Mouse (Mus musculus) CD8-positive naive resting alpha-beta T cell, adult 2 months (primary cell): ENCODE measurements around the gene Zbtb8b.
"Not testable (repeated sequence)": the region's sequence is repeated elsewhere in the genome, so short reads cannot be mapped to it uniquely, and the experiment has no call there.

ENCODE experiments used
- DNase-seq, 2 experiments: peaks; one replicate each; pipeline ENCODE4 v3.0.0; 2022; ENCODE audit warnings: low read depth in 2 of 2, low spot score in 2 of 2

Zbtb8b gene

DNA sequence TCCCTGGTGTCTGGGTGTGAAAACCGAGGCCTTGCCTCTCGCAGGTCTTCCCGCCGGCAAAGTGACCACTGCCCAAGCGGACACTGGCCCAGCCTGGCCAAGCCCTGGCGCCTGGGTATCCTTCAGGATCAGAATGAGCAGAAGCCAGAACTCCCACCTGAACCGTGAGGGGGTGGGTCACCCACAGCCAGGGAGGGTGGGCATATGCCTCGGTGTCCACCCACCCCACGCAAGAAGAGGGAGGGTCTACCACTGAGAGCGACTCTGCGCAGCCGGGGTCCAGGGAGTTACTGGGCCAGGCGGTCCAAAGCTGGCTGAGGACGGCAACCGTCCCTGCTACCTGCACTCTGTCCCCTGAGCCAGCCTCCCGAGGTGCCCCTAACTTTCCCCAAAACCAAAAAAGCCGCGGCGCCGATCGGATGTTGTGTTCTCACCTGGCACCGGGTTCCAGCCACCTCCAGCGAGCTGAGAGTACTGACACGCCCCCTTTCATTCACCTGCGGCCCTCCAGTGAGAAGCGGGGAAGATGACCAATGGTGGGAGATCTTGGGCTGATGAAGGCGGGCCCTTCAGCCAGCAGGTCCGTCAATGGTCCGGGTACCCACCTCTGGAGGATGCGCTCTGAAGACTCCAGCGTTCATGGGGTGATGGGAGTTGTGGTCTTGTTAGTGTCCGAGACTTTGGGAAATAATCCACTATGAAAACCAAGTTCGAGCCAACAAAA is at the start of gene Zbtb8b:
Gene Zbtb8b (minus strand): TSS at position 514 of the 724 bp plus-strand sequence.
- DNase-seq: no peak

DNA sequence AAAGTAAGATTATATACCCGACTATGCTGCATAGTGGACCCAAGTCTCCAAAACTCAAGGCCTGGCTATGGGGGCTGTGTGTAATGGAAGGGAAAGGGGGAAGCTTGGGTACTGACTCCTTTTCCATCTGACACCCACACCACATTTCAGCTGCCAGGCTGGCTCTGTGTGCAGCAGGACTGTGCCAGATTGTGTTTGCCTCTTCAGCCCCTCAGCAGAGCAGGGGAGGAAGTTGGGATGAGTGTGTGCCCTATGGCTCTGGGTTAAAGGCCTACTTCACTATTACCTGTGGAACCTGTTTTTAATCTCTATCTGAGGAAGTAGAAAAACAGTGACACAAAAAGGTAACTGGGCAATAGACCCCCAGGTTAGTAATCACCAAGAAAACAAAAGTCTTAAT is 40.4 kb upstream of the Zbtb8b start:
- no peak for DNase-seq

DNA sequence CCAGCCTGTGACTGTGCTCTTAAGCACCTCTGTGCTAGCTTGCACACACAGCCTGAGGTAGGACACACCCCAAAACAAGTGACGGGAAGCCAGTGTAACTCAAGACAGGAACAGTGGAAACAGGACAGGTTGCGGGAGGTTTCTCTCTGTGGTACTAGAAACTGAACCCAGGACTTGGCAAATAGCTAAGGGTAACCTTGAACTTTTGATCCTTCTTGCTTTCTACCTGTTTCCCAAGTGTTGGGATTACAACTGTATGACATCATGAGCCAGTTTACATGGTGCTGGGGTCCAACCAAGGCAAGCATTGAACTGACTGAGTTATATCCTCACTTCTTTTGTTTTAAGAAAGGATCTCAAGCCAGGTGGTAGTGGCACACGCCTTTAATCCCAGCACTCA is 39.2 kb upstream of the Zbtb8b start:
- DNase-seq: no peak

DNA sequence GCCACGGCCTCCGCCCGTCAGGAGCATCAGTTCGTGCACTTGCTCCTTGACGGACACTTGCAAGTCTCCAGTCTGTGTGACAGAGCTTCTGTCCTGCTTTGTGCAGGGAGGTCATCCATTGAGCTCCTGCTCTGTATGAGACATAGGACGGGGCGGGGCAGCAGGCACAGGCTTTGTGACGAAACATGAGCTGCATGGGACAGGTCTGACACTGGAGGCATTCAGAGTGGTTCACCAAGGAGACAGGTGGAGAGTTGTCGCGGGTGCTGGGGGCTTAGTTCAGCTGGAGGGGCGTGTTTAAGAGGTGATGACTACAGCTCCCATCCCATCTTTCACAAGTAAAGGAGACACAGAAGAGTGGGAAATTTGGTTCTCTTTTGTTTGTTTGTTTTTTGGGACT is 35.4 kb upstream of the Zbtb8b start:
- no peak for DNase-seq

DNA sequence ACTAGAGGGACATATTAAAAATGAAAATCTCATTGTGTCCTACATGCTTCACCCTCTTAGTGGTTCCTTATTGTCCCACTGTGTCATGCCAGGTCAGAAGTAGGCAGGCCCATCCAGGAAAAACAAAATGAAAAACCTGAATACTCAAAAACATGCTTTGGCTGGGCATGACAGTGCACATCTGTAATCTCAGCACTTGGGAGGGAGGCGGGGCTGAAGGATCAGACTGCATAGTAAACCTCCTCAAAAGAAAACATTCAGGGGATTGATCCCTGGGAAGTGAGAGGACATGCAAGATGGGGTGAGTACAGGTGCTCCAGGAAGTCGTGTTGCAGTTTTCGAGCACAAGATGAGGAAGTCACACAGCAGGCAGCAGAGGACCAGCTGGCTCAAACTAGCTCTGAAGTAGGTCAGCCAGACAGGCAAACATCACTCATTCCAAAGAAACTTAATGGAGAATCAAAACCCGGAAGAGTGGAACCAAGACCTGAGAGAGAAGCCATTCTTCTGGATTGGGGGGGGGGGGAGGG is 23.7 kb upstream of the Zbtb8b start:
- no peak for DNase-seq

DNA sequence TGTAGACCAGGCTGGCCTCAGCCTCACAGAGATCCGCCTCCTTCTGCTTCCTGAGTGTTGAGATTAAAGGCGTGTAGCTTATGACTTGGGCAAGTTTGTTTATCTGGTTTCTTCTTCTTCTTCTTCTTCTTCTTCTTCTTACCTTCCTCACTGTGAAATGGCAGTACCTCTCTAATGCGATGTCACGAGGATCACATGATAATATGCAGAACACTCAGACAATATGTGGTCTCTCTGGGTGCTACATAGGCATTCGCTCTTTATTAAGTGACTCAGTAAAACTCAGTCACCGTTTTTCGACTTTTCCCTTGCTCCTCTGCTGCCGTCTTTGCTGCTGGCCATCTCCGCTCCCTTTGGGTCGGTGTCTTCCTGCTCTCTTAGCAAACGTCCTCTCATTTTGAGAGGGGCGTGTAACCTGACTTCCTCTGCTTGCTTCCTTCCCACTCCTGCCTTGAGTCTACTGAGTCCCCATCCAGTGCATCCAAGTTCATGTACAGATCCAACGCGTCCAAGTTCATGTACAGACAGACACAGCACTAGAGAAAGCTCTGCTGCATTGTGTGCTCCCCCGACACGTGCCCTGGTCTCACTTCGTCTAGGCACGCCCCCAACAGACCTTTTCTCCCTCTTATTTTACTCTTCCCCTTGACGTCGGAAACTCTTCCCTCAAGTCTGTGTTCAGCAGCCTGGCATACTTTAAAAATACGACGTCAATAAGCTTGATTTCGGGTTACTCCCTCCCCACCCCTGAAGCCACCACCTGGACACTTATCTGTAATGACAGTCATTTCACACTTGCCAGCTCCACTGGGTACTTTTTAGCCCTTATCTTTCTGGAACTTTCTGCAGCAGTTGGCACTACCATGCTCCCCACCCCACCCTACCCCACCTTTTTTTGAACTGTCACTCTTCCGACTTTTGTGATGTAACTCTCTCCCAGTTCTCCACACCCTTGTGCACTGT is 22.7 kb upstream of the Zbtb8b start:
- DNase-seq: no peak

DNA sequence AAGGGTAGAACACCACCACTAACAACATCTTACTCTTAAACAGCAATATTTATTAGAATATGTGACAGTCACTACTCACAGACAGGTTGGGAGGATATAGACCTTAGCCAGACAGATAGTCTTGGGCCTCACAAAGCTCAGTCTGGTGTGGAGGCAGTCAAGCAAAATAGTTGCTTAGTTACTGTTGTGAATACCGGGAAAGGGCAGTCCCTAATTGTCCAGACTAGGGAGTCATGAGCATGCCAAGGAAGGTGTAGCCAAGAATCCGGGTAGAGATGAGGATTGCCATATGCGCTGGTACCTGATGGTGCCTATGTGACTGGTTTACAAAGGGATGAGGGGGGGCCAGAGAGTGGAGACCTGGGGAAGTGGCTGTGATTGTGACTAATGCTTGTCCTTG is 21.5 kb upstream of the Zbtb8b start:
- DNase-seq: no peak

DNA sequence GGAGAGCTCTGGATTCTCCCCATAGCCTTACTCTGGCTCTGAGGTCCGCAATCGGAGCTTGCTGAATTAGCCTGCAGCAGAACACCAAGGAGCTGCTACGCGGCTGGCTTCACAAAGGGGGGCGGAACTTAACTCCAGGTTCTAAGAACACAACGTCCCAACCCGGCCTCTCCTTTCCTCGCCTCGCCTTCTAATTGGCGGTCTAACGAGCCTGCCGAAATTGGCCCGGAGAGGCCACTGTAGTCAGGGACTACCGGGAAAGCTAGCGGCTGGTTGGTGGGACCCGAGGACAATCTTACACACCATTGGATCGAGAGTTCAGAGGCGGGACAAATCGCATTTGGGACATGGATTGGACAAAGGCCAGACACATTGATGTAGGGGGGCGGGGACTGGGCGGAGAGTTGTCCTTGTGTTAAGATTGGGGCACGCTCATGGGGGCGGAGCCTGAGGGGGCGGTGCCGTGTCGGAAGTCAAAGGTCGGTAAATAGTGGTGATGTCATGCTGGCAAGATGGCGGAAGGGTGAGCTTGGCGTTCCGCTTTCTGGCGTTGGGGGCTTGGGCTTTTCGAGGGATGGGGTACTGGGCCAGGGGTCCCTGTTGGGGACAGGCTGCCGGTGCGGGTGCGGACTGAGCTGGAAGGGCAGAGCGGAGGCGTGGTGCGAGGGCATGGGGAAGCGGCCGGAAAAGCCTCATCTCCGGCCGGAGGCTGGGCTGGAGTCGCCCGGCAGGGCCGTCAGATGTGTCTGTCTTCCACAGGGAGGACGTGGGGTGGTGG is 20.7 kb upstream of the Zbtb8b start, which contains the start of gene Bsdc1:
Gene Bsdc1 (plus strand): TSS at position 399 of the 778 bp plus-strand sequence.
- peak; percentile 99 to 100 for DNase-seq

DNA sequence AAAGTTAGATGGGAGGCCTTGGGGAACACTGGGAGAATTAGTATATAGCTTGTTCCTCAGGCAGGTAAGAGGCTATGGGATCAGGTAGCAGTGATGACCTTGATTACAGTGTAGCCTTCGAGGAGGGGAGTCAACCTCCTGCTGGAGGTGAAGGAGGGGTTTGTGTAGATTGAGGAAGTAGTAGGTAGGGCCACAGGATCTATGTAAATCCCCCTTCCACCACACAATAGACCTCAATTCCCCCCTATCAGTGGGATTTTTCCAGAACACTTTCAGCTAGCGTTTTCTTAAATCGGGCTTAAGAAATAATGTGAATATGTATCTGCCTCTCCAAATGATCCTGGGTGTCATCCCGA is 20.2 kb upstream of the Zbtb8b start:
- DNase-seq: no peak

DNA sequence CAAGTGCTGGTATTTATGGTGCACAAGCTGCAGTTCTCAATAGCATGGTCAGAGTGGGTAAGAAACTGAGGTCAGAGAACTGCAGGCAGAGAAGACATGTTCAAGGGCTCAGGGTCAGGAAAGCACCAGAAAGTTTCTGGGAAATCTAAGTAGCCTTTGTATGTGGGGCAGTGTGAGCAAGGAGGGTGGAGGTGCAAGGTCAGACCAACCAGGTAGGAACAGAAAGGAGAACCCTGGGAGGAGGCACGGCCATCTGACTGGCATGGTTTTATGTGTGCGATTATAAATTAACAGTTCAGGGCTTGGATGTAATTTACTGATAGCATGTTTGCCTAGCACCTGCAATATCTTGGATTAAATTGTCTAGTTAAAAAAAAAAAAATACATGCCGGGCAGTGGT is 19.1 kb upstream of the Zbtb8b start:
- DNase-seq: no peak

DNA sequence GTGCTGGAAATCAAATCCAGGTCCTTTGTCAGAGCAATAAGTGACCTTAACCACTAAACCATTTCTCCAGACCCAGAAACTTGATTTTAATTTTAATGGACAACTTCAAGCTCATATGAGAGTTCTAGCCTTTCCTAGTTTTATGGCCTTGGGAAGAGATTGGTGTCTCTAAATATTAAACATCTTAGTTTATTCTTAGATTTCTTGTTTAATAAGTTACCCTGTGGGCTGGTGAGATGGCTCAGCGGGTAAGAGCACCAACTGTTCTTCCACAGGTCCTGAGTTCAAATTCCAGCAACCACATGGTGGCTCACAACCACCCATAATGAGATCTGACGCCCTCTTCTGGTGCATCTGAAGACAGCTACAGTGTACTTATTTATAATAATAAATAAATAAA is 16.7 kb upstream of the Zbtb8b start:
- not testable (repeated sequence) for DNase-seq

DNA sequence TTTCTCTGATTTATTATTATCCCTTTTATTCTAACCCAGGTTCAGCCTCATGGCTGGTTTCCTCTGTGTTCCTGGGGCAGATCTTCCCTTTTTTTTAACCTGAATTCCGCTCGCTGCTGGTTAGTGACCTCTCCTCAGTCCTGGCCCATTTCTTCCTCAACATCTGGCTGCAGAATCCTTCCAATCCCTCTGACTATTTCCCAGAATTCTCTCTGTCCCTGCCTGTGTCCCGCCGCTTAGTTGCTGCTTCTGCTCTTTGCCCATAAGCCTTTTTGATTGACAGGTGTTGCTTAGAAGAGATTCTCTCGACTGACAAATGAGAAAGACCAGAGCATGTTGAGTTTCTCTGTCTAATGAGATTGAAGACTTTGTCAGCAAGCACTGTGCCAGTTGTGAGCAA is 15.5 kb upstream of the Zbtb8b start:
- DNase-seq: no peak

DNA sequence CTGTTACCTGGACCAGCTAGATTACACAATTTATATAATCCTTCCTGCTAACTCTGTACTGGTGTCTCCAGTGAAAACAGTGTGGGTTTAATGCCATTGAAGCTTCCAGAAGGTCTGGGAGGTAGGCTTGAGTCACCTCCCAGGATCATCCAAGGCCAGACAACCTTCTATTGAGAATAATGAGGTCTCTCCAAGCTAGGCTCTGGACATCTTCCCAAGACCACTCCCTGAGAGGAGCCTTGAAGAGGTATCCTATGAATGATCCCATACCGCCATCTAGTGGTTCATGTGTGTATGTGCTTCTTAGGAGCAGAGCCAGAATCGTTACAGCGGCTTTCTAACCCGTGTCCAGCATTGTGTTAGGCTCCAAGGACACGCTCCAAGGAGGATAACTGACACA is 14.6 kb upstream of the Zbtb8b start:
- DNase-seq: peak; percentile 51 to 69

DNA sequence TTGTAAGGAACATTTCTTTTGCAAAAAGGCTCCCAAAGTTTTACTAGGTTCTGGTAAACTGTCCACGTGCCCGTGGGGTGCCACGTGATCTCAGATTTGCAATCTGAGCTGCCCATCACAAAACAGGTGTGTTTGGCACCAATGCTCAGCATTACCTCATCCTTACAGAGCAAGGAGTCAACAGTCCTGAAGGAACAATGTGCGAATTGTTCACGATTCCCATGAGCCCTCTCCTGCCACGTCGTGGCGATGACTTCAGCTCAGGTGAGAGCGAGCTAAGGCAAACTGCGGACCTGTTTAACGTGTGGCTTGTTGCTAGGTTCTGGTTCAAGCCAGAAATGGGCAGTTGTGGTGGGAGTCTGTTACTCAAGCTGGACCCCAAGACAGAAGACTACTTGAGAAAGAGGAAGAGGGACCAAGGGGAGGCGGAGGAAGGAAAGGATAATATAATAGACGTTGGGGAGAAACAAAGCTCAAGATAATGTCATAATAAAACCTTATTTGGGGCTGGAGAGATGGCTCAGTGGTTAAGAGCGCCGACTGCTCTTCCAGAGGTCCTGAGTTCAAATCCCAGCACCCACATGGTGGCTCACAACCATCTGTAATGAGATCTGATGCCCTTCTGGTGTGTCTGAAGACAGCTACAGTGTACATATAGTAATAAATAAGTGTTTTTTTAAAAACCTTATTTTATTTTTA is 11.0 kb upstream of the Zbtb8b start:
- DNase-seq: no peak

DNA sequence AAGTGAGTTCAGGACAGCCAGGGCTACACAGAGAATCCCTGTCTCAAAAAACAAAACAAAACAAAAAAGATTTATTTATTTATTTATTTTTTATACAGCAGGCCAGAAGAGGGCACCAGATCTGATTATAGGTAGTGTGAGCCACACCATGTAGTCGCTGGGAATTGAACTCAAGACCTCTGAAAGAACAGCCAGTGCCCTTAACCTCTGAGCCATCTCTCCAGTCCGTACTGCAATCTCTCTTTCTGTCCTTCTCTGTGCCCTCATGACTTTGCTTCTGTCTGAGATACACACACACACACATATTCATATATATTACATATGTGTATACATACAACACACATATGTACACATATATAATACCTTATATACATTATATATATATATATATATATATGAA is 10.2 kb upstream of the Zbtb8b start:
- no peak for DNase-seq

DNA sequence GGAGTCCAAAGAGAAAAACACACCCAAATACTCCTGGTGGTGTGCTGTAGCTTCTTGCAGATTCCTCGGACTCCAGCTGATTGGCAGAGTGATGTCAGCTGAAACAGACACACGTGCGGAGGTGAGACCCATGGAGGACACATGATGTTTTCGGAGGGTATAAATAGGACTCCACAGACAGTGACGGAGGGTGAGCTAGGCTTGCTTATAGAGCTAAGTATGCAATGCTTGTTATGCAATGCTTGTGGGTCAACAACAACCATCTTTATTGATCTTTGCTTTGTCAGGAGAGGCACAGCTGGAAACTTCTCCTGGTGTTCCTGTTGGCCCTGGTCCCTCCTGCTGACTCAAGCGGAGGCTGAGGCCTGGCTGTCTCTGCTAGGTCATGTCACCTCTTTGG is 8.1 kb upstream of the Zbtb8b start:
- no peak for DNase-seq

DNA sequence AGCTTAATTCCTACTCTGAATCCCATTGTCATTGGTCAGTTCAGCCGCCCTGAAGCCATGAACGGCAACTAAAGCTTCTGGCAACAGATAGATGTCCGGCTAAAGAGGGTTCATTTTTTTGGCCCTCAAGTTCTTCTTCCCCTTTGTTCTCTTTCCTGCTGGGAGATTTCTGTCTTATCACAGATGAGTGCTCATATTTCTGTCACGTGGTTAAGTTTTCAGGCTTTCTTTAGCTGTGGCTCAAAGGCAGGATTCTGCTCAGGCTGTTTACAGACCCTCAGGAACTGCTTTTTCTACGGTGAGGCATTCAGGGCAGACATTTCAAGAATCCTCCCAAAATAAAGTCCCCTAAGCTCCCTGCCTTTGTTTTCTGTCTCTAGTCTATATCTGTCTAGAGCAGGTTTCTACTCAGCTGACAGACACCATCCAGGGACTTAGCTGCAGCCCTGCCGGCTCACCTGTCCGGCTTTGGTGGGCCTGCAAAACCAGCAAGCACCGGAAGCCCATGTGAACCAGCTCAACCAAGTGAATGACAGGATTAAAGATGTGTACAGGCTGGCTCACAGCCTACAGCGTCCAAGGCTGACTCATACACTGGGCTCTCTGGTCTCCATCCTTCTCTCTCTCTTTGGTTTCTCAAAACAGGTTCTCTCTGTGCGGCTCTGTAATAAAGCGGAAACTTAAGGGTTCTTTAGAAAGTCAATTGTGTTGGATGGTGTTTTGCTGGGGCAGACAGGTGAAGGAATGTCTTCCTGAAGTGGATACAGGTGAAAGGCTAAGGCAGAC is 7.3 kb upstream of the Zbtb8b start:
- DNase-seq: no peak

DNA sequence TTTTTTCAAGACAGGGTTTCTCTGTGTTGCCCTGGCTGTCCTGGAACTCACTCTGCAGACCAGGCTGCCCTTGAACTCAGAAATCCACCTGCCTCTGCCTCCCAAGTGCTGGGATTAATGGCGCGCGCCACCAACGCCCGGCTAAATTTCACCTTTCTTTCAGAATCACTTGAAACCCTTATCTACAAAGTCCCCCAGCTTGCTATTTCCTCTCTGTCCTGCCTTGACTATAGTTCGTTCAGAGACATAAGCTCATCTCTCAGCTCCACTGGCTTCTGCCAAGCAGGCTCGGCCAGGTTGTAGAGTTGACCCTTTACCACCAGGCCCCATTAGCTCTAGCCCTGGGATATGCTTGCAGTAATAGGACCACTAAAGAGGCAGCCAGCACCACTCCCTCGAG is 6.7 kb upstream of the Zbtb8b start:
- DNase-seq: no peak

DNA sequence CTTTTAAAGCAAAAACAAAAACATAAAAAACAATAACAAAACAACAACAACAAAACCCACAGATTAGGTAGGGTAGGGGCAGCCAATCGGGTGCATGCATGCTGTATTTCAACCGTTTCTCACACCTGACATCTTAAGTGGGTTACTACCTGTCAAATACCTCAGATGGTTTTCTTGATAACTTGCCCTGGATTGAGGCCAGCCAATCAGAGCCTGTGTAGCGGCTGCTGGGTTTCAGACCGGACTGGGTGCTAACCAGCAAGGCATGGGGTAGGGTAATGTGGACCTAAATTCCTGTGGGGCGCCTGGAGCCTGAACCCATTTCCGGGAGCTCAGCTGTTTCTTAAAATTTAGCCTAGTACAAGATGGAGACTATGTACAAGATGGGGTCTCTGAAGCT is 492 bp upstream of the Zbtb8b start:
- no peak for DNase-seq

DNA sequence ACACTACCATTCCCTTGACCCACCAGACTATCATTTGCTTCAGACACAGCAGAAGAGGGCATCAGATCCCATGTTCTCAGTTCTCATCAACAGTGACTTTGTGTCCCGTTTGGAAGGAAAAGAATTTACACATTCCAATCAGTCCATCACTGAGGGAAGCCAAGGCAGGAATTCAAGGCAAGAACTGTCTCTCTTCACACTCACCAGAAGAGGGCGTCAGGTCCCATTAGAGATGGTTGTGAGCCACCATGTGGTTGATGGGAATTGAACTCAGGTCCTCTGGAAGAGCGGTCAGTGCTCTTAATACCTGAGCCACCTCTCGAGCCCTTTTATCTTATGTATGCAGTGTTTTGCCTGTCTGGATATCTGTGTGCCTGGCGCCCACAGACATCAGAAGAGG is 22.3 kb downstream of the Zbtb8b start:
- DNase-seq: no peak
